Mouse (Mus musculus) kidney, adult 8-10 months (tissue): ENCODE measurements around the gene Lamtor4.

Source experiments
- DNase-seq, 2 experiments: peaks; one replicate each; pipeline ENCODE4 v3.0.0; 2022

Gene Lamtor4

DNA sequence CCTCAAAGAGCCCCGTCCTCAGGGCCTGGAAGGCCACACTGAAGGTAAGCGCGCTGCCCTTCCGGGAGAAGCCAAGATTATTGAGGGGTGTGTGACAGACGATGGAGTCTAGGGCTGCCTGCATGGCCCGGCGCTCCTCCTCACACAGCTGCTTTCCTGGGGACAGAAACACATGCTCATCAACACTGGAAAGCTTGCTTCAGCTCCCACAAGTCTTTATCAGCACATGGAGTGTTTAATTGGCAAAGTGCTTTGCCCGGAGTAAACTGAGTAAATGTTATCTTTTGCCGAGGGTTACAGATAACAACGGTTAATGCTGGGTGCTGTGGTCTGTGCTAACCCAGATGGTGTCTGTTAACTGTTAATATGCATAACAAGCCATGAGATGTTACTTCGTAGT, 5.6 kb downstream of the Lamtor4 start:
- DNase-seq, result no peak

DNA sequence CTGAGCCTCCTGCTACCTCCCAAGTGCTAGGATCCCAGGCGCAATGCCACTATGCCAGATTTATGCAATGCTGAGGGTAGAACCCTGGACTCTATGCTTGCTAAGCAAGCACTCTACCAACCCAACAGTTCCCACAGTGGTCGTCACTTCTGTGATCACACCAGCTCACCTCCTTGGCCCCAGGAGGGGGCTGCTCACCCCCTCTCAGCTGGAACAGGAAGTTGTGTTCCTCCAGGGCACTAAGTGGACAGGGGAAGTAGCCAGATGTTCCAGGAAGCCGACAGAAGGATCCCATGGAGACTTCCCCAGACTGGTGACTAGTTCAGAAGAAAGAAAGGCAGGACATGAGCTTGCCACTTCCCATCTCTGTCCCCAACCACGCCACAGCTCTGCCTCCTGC, 6.7 kb downstream of the Lamtor4 start:
- no peak for DNase-seq

DNA sequence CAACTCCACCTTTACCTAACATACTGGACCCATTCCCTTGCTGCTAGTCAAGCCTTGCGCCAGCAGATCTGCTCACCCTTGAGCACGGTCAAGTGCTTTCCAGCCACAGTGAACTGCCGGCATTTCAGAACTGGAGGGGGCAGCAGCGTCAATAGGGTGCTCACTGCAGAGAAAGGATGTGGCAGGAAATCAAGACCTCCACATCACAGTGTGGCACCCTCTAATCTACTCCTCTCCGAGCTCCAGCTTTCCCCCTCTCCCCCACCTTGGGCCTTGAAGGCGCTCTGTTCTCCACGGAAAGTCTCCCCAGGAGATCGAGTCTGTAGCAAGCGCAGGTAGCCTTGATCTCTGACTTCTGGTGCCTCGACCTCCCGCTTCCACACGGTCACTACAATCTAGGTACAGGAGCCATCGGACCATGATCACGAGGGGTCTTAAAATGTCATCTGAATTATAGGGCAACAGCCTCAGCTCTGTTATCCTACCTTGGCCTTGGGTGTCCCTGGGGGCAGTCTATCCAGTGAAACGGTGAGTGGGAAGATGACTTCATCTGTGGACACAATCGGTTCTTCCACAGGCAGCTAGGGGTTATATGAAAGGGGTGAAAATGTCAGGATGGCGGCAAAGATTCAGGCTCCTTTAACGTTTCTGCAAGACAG, 7.4 kb downstream of the Lamtor4 start:
- DNase-seq, result no peak

DNA sequence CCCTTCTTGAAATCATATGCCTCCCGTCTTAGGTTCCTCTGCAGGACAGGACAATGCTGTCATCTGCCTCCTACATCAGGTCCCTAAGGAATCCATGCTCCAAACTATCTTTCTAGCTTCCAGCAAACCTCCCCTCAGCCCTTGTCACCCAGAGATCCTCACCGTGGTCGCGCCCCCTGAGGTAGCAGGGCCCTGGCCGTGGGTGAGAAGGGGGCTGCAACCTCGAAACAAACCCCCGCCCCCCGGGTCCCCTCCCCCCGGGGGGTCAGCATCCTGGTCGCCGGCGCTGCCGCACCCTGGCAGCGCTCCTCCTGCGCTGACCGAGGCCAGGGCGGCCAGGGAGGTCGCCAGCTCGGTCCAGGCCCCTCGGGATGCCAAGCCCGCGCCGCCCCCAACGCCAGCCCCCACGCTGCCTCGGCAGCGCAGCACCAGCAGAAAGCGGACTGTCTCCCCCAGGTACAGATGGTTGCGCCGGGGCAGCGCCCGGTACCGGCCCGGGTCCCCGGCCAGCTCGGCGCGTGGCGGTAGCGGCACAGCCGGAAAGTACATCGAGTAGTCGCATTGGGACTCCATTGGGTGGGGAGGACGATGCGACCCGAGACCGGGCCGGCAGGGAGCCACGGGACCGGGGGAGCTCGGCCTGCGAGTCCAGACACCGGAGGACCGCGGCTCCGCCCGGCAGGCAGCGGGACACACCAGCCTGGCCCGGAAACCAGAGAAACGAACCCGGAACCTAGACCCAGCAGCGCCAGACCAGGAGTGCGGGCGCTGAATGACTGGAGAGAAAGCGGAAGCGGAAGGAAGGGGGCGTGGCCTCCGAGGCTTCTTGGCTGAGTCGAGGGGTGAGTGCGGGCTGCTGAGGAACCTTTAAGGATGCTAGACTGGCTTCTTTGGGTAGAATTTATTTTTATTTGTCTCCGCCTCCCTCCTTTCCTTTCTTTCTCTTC, 8.3 kb downstream of the Lamtor4 start, which contains the start of gene BC037034:
Gene BC037034, minus strand, starts transcription at position 774 of the 947 bp plus-strand sequence.
- peak; percentile 89 to 92 for DNase-seq

DNA sequence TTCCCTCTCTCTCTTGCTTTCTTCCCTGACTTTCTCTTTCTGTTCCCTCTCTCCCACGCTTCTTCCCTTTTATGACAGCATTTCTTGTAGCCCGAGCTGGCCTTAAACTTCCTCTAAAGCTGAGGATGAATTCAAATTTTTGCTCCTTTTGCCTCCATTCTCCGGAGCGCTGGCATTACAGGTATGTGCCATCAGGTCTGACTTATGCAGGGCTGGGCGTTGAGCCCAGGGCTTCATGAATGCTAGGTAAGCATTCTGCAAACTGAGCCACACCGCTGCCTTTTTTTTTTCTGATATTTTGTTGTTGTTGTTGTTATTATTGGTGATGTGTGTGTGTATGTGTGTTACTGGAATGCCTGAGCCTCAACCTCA, 8.9 kb downstream of the Lamtor4 start:
- no peak for DNase-seq

DNA sequence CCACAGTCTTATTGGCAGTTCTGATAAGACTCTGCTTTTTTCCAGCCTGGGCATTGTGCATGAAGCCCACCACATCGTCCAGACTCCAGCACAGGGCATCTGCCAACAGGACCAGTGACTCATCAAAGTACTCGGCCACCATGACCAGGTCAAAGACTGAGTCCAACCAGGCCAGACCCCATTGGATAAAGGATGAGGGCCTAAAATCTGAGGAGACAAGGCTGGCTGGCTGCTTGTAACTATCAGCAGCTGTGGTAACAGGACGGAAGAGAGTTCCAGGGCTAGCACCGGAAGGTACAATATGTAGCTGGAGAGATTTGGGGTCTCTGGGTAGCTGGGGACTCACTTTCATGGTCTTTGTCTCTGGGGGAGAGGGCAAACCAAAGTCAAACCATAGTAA, 10.4 kb downstream of the Lamtor4 start:
- no peak for DNase-seq

DNA sequence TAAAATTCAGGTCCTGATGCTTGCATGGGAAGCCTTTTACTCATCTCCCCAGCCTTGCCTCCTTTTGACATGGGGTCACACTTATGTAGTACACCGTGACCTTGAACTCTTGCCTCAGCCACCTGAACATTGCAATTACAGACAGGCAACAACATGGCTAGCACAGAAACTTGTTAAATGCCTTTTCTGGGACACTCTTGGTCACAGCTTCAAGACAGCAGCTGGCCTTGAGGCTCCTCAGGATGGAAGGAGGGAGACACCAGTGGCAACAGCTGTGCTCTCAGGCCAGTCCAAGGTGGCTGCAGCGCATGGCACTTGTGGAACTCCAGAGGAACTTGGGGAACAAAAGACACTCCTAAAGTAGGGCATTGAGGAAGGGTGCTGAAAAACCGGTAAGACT, 11.8 kb downstream of the Lamtor4 start:
- no peak for DNase-seq

DNA sequence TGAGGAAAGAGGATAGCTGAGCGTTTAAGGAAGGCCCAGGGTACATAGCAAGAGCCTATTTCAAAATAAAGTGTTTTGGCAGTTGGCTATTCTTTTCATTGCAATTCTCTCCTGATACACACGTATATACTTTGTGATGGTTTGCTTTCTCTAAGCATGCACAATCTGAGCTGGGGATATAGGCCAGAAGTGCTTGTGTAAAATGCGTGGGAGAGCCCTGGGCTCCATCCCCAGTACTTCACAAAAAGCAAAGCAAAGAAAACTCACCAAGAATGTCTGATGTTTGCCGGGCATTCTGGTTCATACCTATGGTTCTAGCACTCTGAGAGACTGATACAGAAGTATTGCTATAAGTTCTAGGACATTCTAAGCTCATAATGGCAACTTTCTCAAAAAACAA, 13.7 kb downstream of the Lamtor4 start:
- no peak for DNase-seq

DNA sequence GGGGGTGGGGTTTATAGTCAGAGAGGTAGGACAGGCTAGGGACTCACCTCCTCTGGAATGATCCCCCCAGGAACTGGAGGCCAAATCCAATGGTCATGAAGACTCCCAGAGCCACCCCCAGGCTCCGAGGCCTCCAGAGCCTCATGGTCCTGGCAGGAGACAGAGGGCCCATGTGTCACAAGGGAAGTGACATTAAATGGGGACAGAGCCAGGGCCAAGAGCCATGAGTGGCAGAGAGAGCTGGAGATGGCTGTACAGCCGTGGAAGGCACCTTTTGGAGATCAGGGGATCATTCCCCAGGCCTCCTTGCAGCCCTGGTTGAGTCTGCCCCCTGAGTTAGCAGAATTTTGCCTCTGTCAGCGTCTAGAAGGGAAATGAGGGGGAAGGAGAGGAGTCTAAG, 15.9 kb downstream of the Lamtor4 start:
- no peak for DNase-seq

DNA sequence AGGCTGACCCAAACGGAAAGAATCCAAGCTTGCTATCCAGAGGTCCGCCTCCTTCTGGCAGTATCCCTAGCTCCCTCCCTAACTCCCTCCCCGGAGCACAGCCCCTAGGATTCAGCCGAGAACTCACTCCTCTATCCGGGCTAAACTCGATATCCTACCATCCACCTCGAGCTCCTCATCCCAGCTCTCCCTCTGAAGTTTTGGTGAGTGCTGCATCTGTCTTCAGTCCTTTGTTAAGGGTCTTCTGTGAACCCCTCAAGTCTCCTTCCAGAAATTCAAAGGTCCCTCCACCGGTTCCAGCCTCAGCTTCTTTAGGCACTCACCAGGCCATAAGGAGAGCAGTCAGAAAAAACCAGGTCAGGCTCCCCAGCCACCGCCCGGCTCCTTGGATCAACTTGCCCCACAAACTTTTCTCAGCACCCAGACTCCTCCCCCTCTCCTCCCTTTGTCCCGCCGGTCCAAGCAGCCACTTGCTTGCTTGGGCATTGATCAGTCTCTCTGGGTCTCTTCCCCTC, 17.2 kb downstream of the Lamtor4 start, which contains the start of gene Gal3st4:
Gene Gal3st4, minus strand, starts transcription at position 432 of the 515 bp plus-strand sequence.
- DNase-seq, result no peak

DNA sequence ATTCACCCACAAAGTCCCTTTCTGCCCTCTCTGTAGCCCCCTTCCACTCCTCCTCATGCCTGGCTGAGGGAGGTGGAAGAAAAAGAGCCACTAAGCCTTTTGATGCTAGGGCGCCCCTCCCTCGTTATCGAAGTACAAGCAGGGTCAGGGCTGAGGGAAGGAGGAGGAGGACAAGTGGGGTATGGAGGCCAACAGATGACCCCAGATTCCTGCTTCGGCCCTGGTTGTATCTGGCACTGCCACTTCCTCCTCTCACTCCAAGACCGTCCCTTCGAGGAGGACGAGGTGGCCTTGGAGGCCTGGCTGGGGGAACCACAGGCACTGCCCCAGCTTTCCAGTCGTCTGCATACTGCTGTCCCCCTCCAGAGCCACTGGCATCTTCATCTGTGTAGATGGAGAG, 18.9 kb downstream of the Lamtor4 start:
- no peak for DNase-seq

DNA sequence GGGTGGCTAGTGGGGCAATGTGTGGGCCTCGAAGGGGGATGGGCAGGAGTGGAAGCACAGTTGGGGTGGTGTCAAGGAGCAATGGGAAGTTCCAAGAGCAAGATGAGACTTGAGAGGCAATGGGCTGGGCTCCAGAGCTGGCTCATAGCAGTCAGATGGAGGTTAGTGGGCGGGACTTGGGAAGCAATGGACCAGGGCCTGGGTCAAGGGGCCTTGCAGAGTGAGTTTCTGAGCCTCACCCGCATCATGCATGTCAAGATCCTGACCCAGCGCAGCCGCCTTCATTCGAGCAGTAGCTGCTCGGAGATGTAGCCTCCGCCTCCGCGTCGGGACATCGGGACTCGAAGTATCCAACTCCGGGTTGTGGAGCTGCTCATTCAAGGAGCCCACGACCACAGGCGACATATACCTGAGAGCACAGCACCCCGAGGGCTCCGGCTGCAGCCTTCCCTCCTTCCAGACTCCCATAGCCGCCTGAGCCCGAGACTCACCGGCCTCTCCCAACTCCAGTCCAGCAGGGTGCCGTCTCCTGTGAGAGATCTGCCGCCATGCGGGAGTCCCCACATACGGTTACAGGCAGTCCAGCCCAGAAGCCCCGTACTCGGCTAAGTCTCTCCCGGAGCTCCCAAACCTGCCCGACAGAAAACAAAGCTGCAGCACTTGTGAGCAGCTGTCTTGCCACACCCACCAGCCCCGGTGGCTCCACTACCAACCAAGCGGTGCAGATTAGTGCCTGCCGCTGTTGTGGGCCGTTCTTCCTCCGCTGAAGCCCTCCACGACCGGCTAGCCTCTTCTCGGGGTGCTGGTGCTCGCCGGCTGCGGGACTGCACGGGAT, 20.2 kb downstream of the Lamtor4 start:
- DNase-seq, result peak in 1 of 2 experiments; percentile 28

DNA sequence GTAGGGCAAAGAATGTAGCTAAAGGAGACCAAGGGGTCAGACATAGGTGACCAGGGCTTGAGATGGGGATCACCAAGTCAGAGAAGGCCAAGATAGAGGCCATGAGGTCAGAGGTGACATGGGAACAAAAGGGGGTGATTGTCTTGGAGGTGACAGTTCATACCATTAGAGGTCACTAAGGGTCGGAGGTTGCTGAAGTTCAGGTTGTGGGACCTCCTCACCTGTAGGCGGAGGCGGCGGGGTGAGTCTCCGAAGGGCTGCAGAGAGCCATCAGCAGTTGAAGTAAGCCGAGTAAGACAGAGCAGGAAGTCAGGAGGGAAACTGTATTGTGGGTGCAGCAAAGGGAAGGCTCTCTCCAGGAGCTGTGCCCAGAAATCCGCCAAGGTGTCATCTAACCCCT, 22.7 kb downstream of the Lamtor4 start:
- no peak for DNase-seq

DNA sequence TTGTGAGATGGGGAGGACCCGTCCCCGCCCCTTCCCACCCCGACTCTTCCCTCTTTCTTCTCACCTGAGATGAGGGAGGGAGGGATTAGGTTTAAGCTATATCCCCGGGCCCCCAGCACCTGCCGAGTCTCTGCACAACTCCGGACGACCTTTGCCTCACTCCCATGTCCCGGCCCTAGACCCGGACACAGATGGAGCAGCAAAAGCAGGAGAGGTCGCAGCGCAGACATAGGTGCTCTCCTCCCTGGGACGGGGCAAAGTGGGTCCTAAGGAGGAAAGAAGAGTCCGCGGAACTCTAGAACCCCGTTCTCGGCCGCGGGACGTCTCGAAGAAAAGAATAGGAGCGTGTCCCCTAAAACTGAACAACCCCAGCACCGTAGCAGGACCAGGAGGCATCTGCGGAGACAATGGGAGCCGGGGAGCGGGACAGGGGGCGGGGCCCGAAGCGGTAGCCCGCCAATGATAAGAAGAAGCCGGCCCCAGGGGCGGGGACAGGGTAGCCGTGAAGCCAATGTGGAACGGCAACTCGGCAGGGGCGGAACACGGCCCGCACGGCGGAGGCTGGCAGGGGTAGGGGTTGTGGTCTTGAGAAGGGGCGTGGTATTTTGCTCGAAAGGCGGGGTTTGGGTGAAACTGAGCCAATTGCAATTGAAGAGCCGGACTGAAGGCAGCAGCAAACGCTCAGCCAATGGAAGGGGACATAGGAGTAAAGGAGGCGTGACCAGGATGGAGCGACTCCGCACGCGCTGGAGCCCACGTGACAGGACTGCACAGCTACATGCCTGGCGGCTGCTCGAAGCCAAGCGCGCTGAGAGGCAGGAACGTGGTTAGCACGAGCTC, 24.5 kb downstream of the Lamtor4 start, which contains the start of the genes Gm43720, Gpc2 and Stag3:
Gene Gm43720, minus strand, starts transcription at position 374 of the 840 bp plus-strand sequence.
Gene Gpc2, minus strand, starts transcription at position 421 of the 840 bp plus-strand sequence.
Gene Stag3, plus strand, starts transcription at position 656 of the 840 bp plus-strand sequence.
- DNase-seq, result peak; percentile 69 to 72

DNA sequence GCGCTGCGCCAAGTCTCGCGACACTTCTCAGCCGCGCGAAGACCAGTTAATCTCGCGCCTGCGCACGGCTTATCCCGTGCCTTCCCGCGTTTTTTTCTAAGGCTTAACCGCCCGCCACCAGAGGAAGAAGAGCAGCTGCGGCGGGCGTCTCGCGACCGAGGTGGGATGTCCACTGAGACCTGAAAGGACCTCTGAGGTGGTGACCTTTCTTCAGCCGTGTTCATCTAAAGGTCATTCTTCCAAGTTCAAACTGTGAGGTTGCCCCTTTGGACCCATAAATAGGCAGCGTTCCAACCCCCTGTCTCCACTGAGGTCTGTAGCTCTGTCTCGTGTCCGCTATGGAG, 25.1 kb downstream of the Lamtor4 start:
- no peak for DNase-seq

DNA sequence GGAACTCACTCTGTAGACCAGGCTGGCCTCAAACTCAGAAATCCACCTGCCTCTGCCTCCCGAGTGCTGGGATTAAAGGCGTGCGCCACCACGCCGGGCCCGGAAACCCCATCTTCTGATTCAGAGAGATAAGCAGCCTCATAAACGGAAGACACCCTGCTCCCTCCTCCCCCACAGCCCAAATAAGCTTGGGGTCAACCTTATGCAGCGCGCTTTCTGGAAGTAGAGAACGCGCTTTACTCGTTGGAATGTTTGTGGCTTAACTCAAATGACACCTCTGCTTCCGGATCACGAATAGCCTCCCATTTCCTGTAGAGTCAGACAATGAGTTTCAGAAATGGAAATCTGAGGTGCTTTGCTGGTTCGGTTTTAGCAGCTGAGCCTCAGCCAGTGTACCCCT, 25.5 kb downstream of the Lamtor4 start:
- DNase-seq, result no peak

DNA sequence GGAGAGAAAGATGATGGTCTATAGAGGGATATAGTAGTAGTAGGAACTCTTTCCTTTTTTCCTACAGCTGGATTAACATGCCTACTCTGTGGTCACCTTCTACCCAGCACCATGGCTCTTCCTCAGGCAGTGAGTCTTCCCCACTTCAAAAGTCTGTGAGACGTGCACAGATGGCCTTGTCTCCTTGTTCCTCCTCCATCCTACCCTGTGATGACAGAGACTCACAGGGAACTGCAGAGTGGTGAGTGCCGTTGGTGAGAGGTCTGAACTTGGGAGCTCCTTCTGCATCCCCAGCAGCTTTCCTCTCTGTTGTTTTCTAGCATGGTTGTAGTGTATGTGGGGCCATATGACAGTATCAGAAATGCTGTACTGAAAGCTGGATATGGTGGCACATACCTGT, 26.5 kb downstream of the Lamtor4 start:
- no peak for DNase-seq

DNA sequence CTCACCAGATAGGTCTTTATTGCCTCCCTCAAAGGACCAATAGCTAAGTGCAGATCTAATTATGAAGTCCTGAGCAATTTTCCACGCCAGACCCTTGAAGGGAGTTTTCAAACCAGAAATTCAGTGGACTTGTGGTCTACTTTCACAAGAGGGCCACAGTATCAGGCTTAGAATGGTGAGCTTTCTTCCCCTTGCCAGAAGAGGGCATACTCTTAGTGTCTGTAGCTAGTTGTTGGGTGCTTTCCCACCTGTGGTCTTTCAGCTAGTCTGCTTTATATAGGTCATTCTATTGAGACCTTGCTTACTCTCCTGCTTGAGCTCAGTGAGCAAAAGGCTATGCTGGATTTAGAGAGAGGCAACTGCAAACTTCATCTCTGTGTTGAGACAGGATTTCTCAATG, 28.3 kb downstream of the Lamtor4 start:
- no peak for DNase-seq

DNA sequence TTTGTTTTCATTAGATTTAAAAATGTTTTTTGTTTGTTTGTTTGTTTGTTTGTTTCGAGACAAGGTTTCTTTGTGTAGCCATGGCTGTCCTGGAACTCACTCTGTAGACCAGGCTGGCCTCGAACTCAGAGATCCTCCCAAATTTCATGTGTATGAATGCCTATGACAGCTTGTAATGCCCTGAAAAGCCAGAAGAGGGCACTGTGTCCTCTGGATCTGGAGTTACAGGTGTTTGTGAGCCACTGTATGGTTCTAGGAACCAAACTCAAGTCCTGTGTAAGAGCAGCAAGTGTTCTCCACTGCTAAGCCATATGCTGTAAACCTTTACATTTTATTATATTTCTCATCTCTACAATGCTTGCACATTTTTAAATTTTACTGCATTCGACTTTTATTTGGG, 32.6 kb downstream of the Lamtor4 start:
- no peak for DNase-seq

DNA sequence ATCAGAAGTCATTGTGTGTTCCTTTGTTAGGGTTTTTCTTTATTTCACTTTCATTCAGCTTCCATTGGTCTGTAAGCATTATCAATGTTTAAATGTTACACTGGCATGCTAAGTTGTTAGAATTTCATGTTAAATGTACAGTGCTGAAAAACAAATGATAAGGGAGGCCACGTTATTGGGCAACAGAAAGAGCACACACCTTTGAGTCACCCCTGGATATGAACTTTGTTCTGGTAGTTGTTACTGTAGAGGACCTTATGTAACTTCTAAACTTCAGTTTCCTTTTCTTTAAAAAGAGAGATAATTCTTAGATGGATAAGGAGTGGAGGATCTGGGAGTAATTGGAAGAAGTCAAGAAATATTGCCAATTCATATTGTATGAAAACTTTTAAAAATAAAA, 36.4 kb downstream of the Lamtor4 start:
- DNase-seq, result no peak

DNA sequence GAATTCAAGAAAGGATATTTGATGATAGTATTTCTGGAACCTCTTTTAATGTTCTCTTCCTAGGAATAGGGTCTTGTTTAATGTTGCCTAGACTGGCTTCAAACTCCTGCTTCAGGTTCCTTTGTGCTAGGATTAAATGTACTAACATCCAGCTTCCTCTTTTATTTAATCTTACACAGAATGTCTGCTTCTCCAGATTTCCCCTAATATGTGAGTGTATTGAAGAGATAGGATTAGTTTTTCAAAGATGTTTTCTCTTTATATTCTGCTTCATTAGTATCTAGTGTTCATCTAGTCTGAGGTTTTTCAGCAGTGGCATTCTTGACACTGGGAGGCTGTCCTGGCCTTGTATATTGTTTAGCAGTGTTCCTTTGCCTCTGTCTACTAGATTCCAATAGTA, 38.9 kb downstream of the Lamtor4 start:
- DNase-seq, result no peak

DNA sequence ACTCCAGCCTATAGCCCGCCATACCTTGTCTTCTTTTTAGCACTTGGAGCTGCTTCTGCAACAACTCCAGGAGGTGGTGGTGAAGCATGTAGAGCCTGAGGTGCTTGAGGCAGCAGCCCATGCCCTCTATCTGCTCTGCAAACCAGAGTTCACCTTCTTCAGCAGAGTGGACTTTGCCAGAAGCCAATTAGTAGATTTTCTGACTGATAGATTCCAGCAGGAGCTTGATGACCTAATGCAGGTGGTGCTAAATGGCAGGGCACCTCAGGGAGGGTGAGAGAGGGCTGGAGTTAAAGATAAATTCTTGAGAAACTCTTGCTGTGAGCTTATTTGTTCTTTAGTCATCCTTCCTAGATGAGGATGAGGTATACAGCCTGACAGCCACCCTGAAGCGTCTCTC, 44.3 kb downstream of the Lamtor4 start:
- no peak for DNase-seq
